Mouse (Mus musculus) liver, postnatal 0 days (tissue): ENCODE results near the gene Tbccd1.

Experiments used
- CTCF ChIP-seq: sonication (generic); IDR thresholded peaks from 2 replicates; pipeline ENCODE4 v1.5.1; 2016; ENCODE audit warnings: antibody characterized with exemption, low read depth
- EP300 ChIP-seq: IDR thresholded peaks from 2 replicates; pipeline ENCODE4 v1.6.1; 2016; ENCODE audit warnings: antibody characterized with exemption, low read depth, mild to moderate bottlenecking

DNA sequence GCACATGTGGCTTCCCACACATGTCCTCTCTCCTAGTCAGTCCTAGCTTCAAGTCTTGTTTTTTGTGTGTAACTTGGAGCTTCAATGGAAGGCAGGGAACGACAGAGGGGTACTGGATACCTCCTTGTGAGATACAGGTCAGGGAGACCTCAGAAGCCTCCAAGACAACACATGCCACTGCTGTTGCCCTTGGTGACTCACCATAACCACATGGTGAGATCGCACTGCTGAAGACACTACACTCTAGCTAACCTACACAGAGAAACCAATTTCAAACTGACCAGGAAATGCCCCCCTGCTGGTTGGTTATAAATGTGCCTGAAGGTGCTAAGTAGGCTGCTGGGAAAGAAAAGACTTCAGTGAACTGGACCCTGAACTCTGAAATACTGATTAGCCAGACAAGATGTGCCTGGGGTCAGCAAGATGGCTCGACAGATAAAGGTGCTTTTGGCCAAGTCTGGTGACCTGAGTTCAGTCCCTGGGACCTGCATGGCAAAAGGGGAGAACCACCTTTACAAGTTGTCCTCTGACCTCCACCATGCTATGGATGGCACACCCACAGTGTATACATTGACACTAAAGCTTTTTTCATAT is 24.4 kb downstream of the Tbccd1 start:
- TF ChIP-seq CTCF (no peak), EP300 (no peak)
